In the genomic region with DNA sequence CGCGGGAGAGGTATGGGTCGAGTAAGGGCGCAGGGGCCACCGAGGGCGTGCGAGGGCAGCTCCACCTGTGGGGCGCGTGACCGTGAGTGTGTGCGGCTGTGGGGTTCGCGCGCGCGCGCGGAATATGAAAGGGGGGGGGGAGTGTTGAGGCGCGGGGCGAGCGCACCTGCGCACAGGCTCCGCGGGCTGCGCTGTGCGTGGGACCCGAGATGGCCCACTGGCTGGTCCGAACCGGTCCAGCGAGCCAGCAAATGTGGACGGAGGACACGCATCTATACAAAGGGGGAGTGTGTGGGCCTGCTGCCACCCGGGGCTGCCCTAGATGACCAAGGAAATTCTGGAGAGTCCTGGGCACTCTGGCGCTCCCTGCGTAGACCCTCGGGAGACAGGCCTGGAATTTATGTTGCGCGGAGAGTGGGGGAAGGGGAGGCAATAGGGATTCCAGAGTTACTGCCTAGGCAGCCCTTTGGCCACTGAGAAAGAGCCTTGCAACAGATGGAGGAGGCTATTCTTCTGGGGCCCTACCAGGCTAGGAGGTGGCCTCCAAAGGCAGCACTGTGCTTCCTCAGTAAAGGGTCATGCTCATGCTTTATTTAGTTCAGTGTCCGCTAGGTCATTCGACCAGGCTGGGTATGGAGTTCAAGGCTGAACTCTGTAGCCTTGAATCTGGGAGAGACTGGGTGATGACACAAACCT, we compare ENCODE assay signal across 8 mouse cellular contexts. TPM values are rescaled to one million over a fixed set of nuclear protein-coding genes. Genes with fewer than 3 reads are reported as not detected.
DNase-seq lines count a peak whose midpoint lies in the region; ATAC-seq and TF ChIP-seq lines count a peak whose summit lies in the region.

No protein-coding gene starts in this region.

- H3K4me2 ChIP-seq in kidney, embryonic 15.5 days: peak overlapping the region; percentile 81
- peak overlapping the region; percentile 92 for H3K4me2 ChIP-seq in lung, postnatal 0 days (replicated peaks; ENCODE audit: low read depth, low read length)

- peaks cover 42% of the 10 kb centered on the region for H3K36me3 ChIP-seq in kidney, embryonic 15.5 days
- H3K36me3 ChIP-seq in lung, postnatal 0 days (ENCODE audit: insufficient read depth, low read length): peaks cover 22% of the 10 kb centered on the region; the same call in 1 of the 2 replicates

- peaks cover 29% of the 10 kb centered on the region for H3K9me3 ChIP-seq in kidney, embryonic 15.5 days (replicated peaks)
- H3K9me3 ChIP-seq in lung, postnatal 0 days (ENCODE audit: low read length): peaks cover 10% of the 10 kb centered on the region

- TF ChIP-seq POLR2A in cortical plate, adult 2 months (IDR thresholded peaks at IDR 0.05; ENCODE audit: extremely low read depth, insufficient read depth, low read length): peak; percentile 58; the same call in 1 of the 2 replicates

- TF ChIP-seq EP300 in lung, postnatal 0 days (IDR thresholded peaks at IDR 0.05): no peak

- peak; percentile 73 for ATAC-seq in kidney, embryonic 15.5 days (replicated peaks; ENCODE audit: low FRiP score)
- peak; percentile 66 for ATAC-seq in lung, postnatal 0 days

- peak overlapping the region; percentile 99 for H3K27ac ChIP-seq in cortical plate, adult 2 months (ENCODE audit: insufficient read depth, low read length)
- H3K27ac ChIP-seq in kidney, embryonic 15.5 days: peak overlapping the region; percentile 94
- H3K27ac ChIP-seq in lung, postnatal 0 days (ENCODE audit: low read length): peak overlapping the region; percentile 85

- no peak for TF ChIP-seq CTCF in cortical plate, adult 2 months (IDR thresholded peaks at IDR 0.05; ENCODE audit: extremely low read depth, insufficient read depth, low read length)
- TF ChIP-seq CTCF in lung, postnatal 0 days (IDR thresholded peaks at IDR 0.05): peak; percentile 3; the same call in 1 of the 2 replicates

- no peaks in the 10 kb centered on the region for H3K27me3 ChIP-seq in kidney, embryonic 15.5 days
- no peaks in the 10 kb centered on the region for H3K27me3 ChIP-seq in lung, postnatal 0 days (replicated peaks; ENCODE audit: insufficient read depth, low read length)

- H3K9ac ChIP-seq in kidney, embryonic 15.5 days: peak overlapping the region; percentile 82
- peak overlapping the region; percentile 66 for H3K9ac ChIP-seq in lung, postnatal 0 days (replicated peaks; ENCODE audit: low read depth)

- 1% methylated on average over 40 of the region's 41 CpGs for WGBS in kidney, embryonic 15.5 days
- under 1% methylated on average over 35 of the region's 41 CpGs for WGBS in lung, postnatal 0 days

- peak; percentile 85 for DNase-seq in cerebellum, adult 9-11 months
- no peak for DNase-seq in cerebellum, adult 11 months
- peak; percentile 68 for DNase-seq in CD4-positive, CD25-positive, alpha-beta regulatory T cell, adult 2 months (ENCODE audit: low read depth, low spot score)
- DNase-seq in heart, adult 9 months (ENCODE audit: low spot score in 2 of 2): peak; percentile 39 to 43
- peak; percentile 44 for DNase-seq in lung, postnatal 0 days (ENCODE audit: low spot score)
- peak; percentile 34 for DNase-seq in retina, postnatal 7 days (ENCODE audit: low read depth, low spot score)

- peaks cover 2% of the 10 kb centered on the region; the same call in 1 of the 2 replicates for H3K4me1 ChIP-seq in cortical plate, adult 2 months (ENCODE audit: control insufficient read depth, insufficient read depth, low read length)
- H3K4me1 ChIP-seq in kidney, embryonic 15.5 days: peaks cover 37% of the 10 kb centered on the region
- H3K4me1 ChIP-seq in lung, postnatal 0 days (ENCODE audit: insufficient read depth, low read depth, low read length): peaks cover 14% of the 10 kb centered on the region

- peak overlapping the region; percentile 65 for H3K4me3 ChIP-seq in cortical plate, adult 2 months (ENCODE audit: insufficient read depth, low read length)
- peak overlapping the region; percentile 81 for H3K4me3 ChIP-seq in kidney, embryonic 15.5 days (replicated peaks)
- peak overlapping the region; percentile 77 for H3K4me3 ChIP-seq in lung, postnatal 0 days (ENCODE audit: low read depth, low read length)

RNA-seq across cellular contexts. Expression of a gene that starts 0.5 kb away (rescaled TPM):
- polyA plus RNA-seq in cortical plate, adult 2 months (2012; rRNA removed): 0.56 TPM in 1 of 2 replicates, not detected in the other
- polyA plus RNA-seq in kidney, embryonic 15.5 days (2015; fragmentation: Nextera tagmentation; extraction: Ambion mirVana): not detected in 2 replicates
- polyA plus RNA-seq in lung, postnatal 0 days (2015; fragmentation: Nextera tagmentation; extraction: Ambion mirVana): not detected in 2 replicates

RNA-seq across cellular contexts. Expression of a gene that starts 0.5 kb away (rescaled TPM):
- 81.8 and 96.1 TPM in 2 replicates for polyA plus RNA-seq in cortical plate, adult 2 months (2012; rRNA removed)
- polyA plus RNA-seq in kidney, embryonic 15.5 days (2015; fragmentation: Nextera tagmentation; extraction: Ambion mirVana): 43.8 and 47.3 TPM in 2 replicates
- polyA plus RNA-seq in lung, postnatal 0 days (2015; fragmentation: Nextera tagmentation; extraction: Ambion mirVana): 15.2 and 15.5 TPM in 2 replicates

RNA-seq across cellular contexts. Expression of a gene that starts 4.8 kb away (rescaled TPM):
- 1.1 TPM in 1 of 2 replicates, not detected in the other for polyA plus RNA-seq in cortical plate, adult 2 months (2012; rRNA removed)
- polyA plus RNA-seq in kidney, embryonic 15.5 days (2015; fragmentation: Nextera tagmentation; extraction: Ambion mirVana): not detected in 2 replicates
- not detected in 2 replicates for polyA plus RNA-seq in lung, postnatal 0 days (2015; fragmentation: Nextera tagmentation; extraction: Ambion mirVana)

RNA-seq across cellular contexts. Expression of a gene that starts 7.7 kb away (rescaled TPM):
- polyA plus RNA-seq in cortical plate, adult 2 months (2012; rRNA removed): 6.8 and 6.9 TPM in 2 replicates
- 7.0 and 7.9 TPM in 2 replicates for polyA plus RNA-seq in kidney, embryonic 15.5 days (2015; fragmentation: Nextera tagmentation; extraction: Ambion mirVana)
- polyA plus RNA-seq in lung, postnatal 0 days (2015; fragmentation: Nextera tagmentation; extraction: Ambion mirVana): 5.3 and 6.2 TPM in 2 replicates

RNA-seq across cellular contexts. Expression of a gene that starts 21.6 kb away (rescaled TPM):
- polyA plus RNA-seq in cortical plate, adult 2 months (2012; rRNA removed): 17.2 and 23.2 TPM in 2 replicates
- polyA plus RNA-seq in kidney, embryonic 15.5 days (2015; fragmentation: Nextera tagmentation; extraction: Ambion mirVana): 55.4 and 68.7 TPM in 2 replicates
- 301 and 319 TPM in 2 replicates for polyA plus RNA-seq in lung, postnatal 0 days (2015; fragmentation: Nextera tagmentation; extraction: Ambion mirVana)
